Mouse (Mus musculus): ENCODE measurements around the gene Rpl37. TPM values are rescaled to one million over a fixed set of nuclear protein-coding genes. Genes with fewer than 3 reads are reported as not detected.
A peak's percentile ranks its signal among the peaks of the same experiment; 100 is the strongest.

Rpl37 gene
- polyA plus RNA-seq, 1 experiment, result 981 TPM

- TF ChIP-seq POLR2A (IDR thresholded peaks at IDR 0.05; ENCODE audit: borderline replicate concordance, insufficient read depth, low read length) (no peak), CTCF (IDR thresholded peaks at IDR 0.05; ENCODE audit: borderline replicate concordance, insufficient read depth, low read depth, low read length) (no peak)
- no peak for DNase-seq
- Histone ChIP-seq H3K4me3 (replicated peaks; ENCODE audit: insufficient read depth, low read depth, low read length) (no peak overlapping the region), H3K4me1 (ENCODE audit: control insufficient read depth, insufficient read depth, low read length) (no peaks in the 10 kb centered on the region), H3K27me3 (ENCODE audit: control insufficient read depth, insufficient read depth, low read length) (no peaks in the 10 kb centered on the region), H3K27ac (ENCODE audit: insufficient read depth, low read length) (no peak overlapping the region)
- 100% methylated on average over 1 of the region's 1 CpGs for WGBS
Observed at GRCm38 (mm10) chr15:5097376-5097775, 19.1 kb upstream of the Rpl37 start.

- DNase-seq, result no peak
- 88% methylated on average over 4 of the region's 4 CpGs for WGBS
- TF ChIP-seq CTCF (IDR thresholded peaks at IDR 0.05; ENCODE audit: borderline replicate concordance, insufficient read depth, low read depth, low read length), result no peak
- no peak for TF ChIP-seq POLR2A (IDR thresholded peaks at IDR 0.05; ENCODE audit: borderline replicate concordance, insufficient read depth, low read length)
- no peaks in the 10 kb centered on the region for H3K27me3 ChIP-seq (ENCODE audit: control insufficient read depth, insufficient read depth, low read length)
- no peak overlapping the region for H3K4me3 ChIP-seq (replicated peaks; ENCODE audit: insufficient read depth, low read depth, low read length)
- no peaks in the 10 kb centered on the region for H3K4me1 ChIP-seq (ENCODE audit: control insufficient read depth, insufficient read depth, low read length)
- H3K27ac ChIP-seq (ENCODE audit: insufficient read depth, low read length), result no peak overlapping the region
Observed at GRCm38 (mm10) chr15:5102312-5102711, 14.1 kb upstream of the Rpl37 start.

GRCm38 (mm10) chr15:5105891-5106290 is 10.6 kb upstream of the Rpl37 start:
- no peak for TF ChIP-seq POLR2A (IDR thresholded peaks at IDR 0.05; ENCODE audit: borderline replicate concordance, insufficient read depth, low read length)
- no peak; the same call in 1 of the 2 replicates for TF ChIP-seq CTCF (IDR thresholded peaks at IDR 0.05; ENCODE audit: borderline replicate concordance, insufficient read depth, low read depth, low read length)
- DNase-seq, result no peak
- H3K27me3 ChIP-seq (ENCODE audit: control insufficient read depth, insufficient read depth, low read length), result no peaks in the 10 kb centered on the region
- WGBS, result 82% methylated on average over 6 of the region's 6 CpGs
- H3K4me3 ChIP-seq (replicated peaks; ENCODE audit: insufficient read depth, low read depth, low read length), result no peak overlapping the region
- H3K27ac ChIP-seq (ENCODE audit: insufficient read depth, low read length), result no peak overlapping the region
- H3K4me1 ChIP-seq (ENCODE audit: control insufficient read depth, insufficient read depth, low read length), result no peaks in the 10 kb centered on the region

DNA sequence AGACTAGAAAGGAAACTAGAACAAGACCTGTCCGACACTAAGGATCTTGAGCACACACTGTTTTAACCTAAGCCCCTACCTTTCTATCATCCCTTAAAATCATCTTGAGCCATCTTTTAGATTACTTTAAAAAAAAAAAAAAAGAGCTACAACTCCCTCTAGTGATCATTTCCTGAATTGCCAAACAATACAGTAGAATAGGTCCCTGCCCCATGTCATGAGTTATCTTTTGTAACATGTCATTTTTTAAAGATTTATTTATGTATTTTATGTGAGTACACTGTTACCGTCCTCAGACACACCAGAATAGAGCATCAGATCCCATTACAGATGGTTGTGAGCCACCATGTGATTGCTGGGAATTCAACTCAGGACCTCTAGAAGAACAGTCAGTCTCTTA is 10.2 kb upstream of the Rpl37 start:
- 43% methylated on average over 2 of the region's 2 CpGs for WGBS
- Histone ChIP-seq H3K27ac (ENCODE audit: insufficient read depth, low read length) (no peak overlapping the region), H3K4me1 (ENCODE audit: control insufficient read depth, insufficient read depth, low read length) (no peaks in the 10 kb centered on the region), H3K27me3 (ENCODE audit: control insufficient read depth, insufficient read depth, low read length) (no peaks in the 10 kb centered on the region), H3K4me3 (replicated peaks; ENCODE audit: insufficient read depth, low read depth, low read length) (no peak overlapping the region)
- no peak for DNase-seq
- TF ChIP-seq CTCF (IDR thresholded peaks at IDR 0.05; ENCODE audit: borderline replicate concordance, insufficient read depth, low read depth, low read length) (peak; percentile 37; the same call in 1 of the 2 replicates), POLR2A (IDR thresholded peaks at IDR 0.05; ENCODE audit: borderline replicate concordance, insufficient read depth, low read length) (no peak)

DNA sequence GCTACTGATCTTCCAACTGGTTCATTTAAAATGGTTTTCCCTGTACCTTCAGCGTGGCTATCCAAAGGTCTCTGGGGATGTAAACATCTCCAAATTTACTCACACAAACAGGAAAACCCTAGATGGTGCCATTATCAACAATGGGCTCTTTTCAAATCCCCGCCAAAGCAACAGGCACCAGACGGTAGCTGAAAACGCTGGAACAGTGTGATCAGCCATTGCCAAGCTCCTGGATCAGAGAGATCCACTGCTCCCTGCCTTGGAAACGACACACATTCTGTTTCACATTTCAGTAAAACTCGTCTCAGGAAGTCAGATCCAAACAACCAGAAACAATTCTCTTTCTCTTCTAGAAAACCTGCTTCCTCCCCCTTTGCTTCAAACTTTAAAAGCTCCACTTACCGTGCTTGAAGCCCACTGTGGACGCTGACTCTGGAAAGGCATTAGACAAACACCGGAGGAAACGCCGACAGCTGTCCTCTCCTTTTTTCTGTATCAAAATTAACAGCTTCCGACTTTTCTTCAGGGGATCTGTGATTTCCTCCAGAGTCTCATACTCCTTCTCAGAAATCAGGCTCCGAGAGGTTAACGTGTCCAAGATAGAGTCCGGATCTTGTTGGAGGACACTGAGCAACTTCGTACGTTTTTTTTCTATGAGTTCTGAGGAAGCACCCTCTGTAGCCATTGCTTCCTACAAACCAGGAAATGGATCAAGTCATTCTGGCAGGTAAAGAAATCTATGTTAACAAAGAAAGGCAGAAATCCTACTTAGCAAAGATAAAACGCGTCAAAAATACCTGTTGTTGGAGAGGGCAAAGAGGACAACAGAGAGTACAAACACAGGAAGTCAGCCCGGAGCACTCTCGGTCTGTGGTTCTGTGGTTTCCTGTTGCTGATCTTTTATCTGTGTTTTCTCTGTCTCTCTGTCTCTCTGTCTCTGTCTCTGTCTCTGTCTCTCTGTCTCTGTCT is 8.5 kb upstream of the Rpl37 start, which contains the start of gene Card6:
Gene Card6, minus strand, starts transcription at position 854 of the 969 bp plus-strand sequence.
- Histone ChIP-seq H3K27ac (ENCODE audit: insufficient read depth, low read length) (no peak within 1 kb of the TSS), H3K4me3 (replicated peaks; ENCODE audit: insufficient read depth, low read depth, low read length) (no peak within 1 kb of the TSS), H3K27me3 (ENCODE audit: control insufficient read depth, insufficient read depth, low read length) (no peaks in the 10 kb centered on the region), H3K4me1 (ENCODE audit: control insufficient read depth, insufficient read depth, low read length) (no peaks in the 10 kb centered on the region)
- no peak for DNase-seq
- WGBS, result 49% methylated on average over 21 of the region's 21 CpGs
- no peak for TF ChIP-seq POLR2A (IDR thresholded peaks at IDR 0.05; ENCODE audit: borderline replicate concordance, insufficient read depth, low read length)
- TF ChIP-seq CTCF (IDR thresholded peaks at IDR 0.05; ENCODE audit: borderline replicate concordance, insufficient read depth, low read depth, low read length), result no peak

GRCm38 (mm10) chr15:5108655-5109040 is 7.8 kb upstream of the Rpl37 start:
- no peak overlapping the region for H3K4me3 ChIP-seq (replicated peaks; ENCODE audit: insufficient read depth, low read depth, low read length)
- no peak overlapping the region for H3K27ac ChIP-seq (ENCODE audit: insufficient read depth, low read length)
- TF ChIP-seq CTCF (IDR thresholded peaks at IDR 0.05; ENCODE audit: borderline replicate concordance, insufficient read depth, low read depth, low read length), result no peak
- TF ChIP-seq POLR2A (IDR thresholded peaks at IDR 0.05; ENCODE audit: borderline replicate concordance, insufficient read depth, low read length), result no peak
- 78% methylated on average over 3 of the region's 3 CpGs for WGBS
- DNase-seq, result no peak
- no peaks in the 10 kb centered on the region for H3K27me3 ChIP-seq (ENCODE audit: control insufficient read depth, insufficient read depth, low read length)
- no peaks in the 10 kb centered on the region for H3K4me1 ChIP-seq (ENCODE audit: control insufficient read depth, insufficient read depth, low read length)

GRCm38 (mm10) chr15:5112651-5113050 is 3.8 kb upstream of the Rpl37 start:
- no peak overlapping the region for H3K4me3 ChIP-seq (replicated peaks; ENCODE audit: insufficient read depth, low read depth, low read length)
- DNase-seq, result no peak
- no peaks in the 10 kb centered on the region for H3K4me1 ChIP-seq (ENCODE audit: control insufficient read depth, insufficient read depth, low read length)
- H3K27me3 ChIP-seq (ENCODE audit: control insufficient read depth, insufficient read depth, low read length), result no peaks in the 10 kb centered on the region
- WGBS, result 83% methylated on average over 3 of the region's 3 CpGs
- no peak overlapping the region for H3K27ac ChIP-seq (ENCODE audit: insufficient read depth, low read length)
- TF ChIP-seq CTCF (IDR thresholded peaks at IDR 0.05; ENCODE audit: borderline replicate concordance, insufficient read depth, low read depth, low read length) (no peak), POLR2A (IDR thresholded peaks at IDR 0.05; ENCODE audit: borderline replicate concordance, insufficient read depth, low read length) (no peak)

- no peaks in the 10 kb centered on the region for H3K27me3 ChIP-seq (ENCODE audit: control insufficient read depth, insufficient read depth, low read length)
- no peaks in the 10 kb centered on the region for H3K4me1 ChIP-seq (ENCODE audit: control insufficient read depth, insufficient read depth, low read length)
- H3K4me3 ChIP-seq (replicated peaks; ENCODE audit: insufficient read depth, low read depth, low read length), result no peak overlapping the region
- WGBS, result 72% methylated on average over 8 of the region's 8 CpGs
- TF ChIP-seq CTCF (IDR thresholded peaks at IDR 0.05; ENCODE audit: borderline replicate concordance, insufficient read depth, low read depth, low read length) (no peak), POLR2A (IDR thresholded peaks at IDR 0.05; ENCODE audit: borderline replicate concordance, insufficient read depth, low read length) (no peak)
- H3K27ac ChIP-seq (ENCODE audit: insufficient read depth, low read length), result no peak overlapping the region
- no peak for DNase-seq
Observed at GRCm38 (mm10) chr15:5115173-5115572, 1.3 kb upstream of the Rpl37 start.

Measured in cerebellum, adult 2 months (tissue).